Mouse (Mus musculus) T-helper 1 cell (primary cell): ENCODE results near the gene Shkbp1.

Experiments
- in situ Hi-C: fragments of 300-600 bp; cut with MboI, MseI; formaldehyde crosslinking; loops from one replicate; pipeline ENCODE4 v1.15.1; 2025; ENCODE audit warnings: high pct_unique_total_duplicates

Shkbp1 gene

GRCm38 (mm10) chr7:27334405-27334911 is 21.4 kb downstream of the Shkbp1 start:
- in situ Hi-C loops: no loop called here

GRCm38 (mm10) chr7:27333316-27333941 is 22.4 kb downstream of the Shkbp1 start:
- in situ Hi-C loops: no loop called here

GRCm38 (mm10) chr7:27332353-27333199 is 23.2 kb downstream of the Shkbp1 start:
- in situ Hi-C loops: no loop called here

- in situ Hi-C loops: no loop called here
These were observed 24.0 kb downstream of the Shkbp1 start for GRCm38 (mm10) chr7:27331854-27332253.

GRCm38 (mm10) chr7:27331541-27331851 is 24.3 kb downstream of the Shkbp1 start:
- in situ Hi-C loops: no loop called here

GRCm38 (mm10) chr7:27330709-27331540 is 24.9 kb downstream of the Shkbp1 start:
- in situ Hi-C loops: no loop called here

GRCm38 (mm10) chr7:27329981-27330380 is 25.8 kb downstream of the Shkbp1 start:
- in situ Hi-C loops: no loop called here

- in situ Hi-C loops: no loop called here
These were observed 26.4 kb downstream of the Shkbp1 start for GRCm38 (mm10) chr7:27329326-27329947.

GRCm38 (mm10) chr7:27328648-27329047 is 27.2 kb downstream of the Shkbp1 start:
- in situ Hi-C loops: no loop called here

GRCm38 (mm10) chr7:27328161-27328560 is 27.7 kb downstream of the Shkbp1 start:
- in situ Hi-C loops: no loop called here

- in situ Hi-C loops: no loop called here
These were observed 28.3 kb downstream of the Shkbp1 start for GRCm38 (mm10) chr7:27327500-27327899.

- in situ Hi-C loops: no loop called here
These were observed 29.5 kb downstream of the Shkbp1 start for GRCm38 (mm10) chr7:27326101-27326880.

- in situ Hi-C loops: no loop called here
These were observed 30.1 kb downstream of the Shkbp1 start for GRCm38 (mm10) chr7:27325697-27326096.

- in situ Hi-C loops: no loop called here
These were observed 30.9 kb downstream of the Shkbp1 start for GRCm38 (mm10) chr7:27324928-27325327.

- in situ Hi-C loops: no loop called here
These were observed 31.7 kb downstream of the Shkbp1 start for GRCm38 (mm10) chr7:27324161-27324560.

- in situ Hi-C loops: no loop called here
These were observed 32.8 kb downstream of the Shkbp1 start for GRCm38 (mm10) chr7:27323001-27323400.

GRCm38 (mm10) chr7:27322291-27322690 is 33.5 kb downstream of the Shkbp1 start:
- in situ Hi-C loops: no loop called here

GRCm38 (mm10) chr7:27319411-27319810 is 36.4 kb downstream of the Shkbp1 start:
- in situ Hi-C loops: no loop called here

- in situ Hi-C loops: no loop called here
These were observed 39.9 kb downstream of the Shkbp1 start for GRCm38 (mm10) chr7:27315958-27316357.

- in situ Hi-C loops: no loop called here
These were observed 41.4 kb downstream of the Shkbp1 start for GRCm38 (mm10) chr7:27314393-27314792.
